Mouse (Mus musculus) CH12.LX (cell line): ENCODE measurements at regions not wholly inside any gene's neighbourhood (a gene's known extent, or its start where the extent isn't known, plus 50 kb on each side); places are given as distances from the start of the nearest gene placed in this dataset.

Experiments used
- DNase-seq: peaks from one replicate; pipeline ENCODE4 v3.0.0-alpha.2; 2013; ENCODE audit errors: extremely low read depth
- H3K27ac ChIP-seq: 2 replicates; pipeline ENCODE4 v1.5.1; 2012; ENCODE audit warnings: low read depth, mild to moderate bottlenecking, control low read depth, moderate library complexity; ENCODE audit not compliant: insufficient read depth
- H3K27me3 ChIP-seq: replicated peaks from 2 replicates; pipeline ENCODE3; 2012; ENCODE audit warnings: inconsistent platforms
- H3K36me3 ChIP-seq, 2 experiments: replicated peaks in 1 of 2; 2 replicates each; pipeline versions ENCODE3 to v1.6.1; 2012; ENCODE audit warnings: inconsistent platforms in 1 of 2, low read length in 1 of 2, mild to moderate bottlenecking in 1 of 2, mixed read lengths in 1 of 2, moderate library complexity in 1 of 2; ENCODE audit not compliant: control insufficient read depth in 1 of 2, insufficient read depth in 1 of 2
- H3K4me1 ChIP-seq, 2 experiments: 2 replicates each; pipeline ENCODE4 v1.6.1; 2012; ENCODE audit warnings: inconsistent platforms in 1 of 2, moderate library complexity in 1 of 2; ENCODE audit not compliant: insufficient read depth in 2 of 2, control insufficient read depth in 1 of 2
- H3K4me2 ChIP-seq: 2 replicates; pipeline ENCODE4 v1.6.1; 2012; ENCODE audit warnings: low read depth, mild to moderate bottlenecking, control low read depth; ENCODE audit not compliant: poor library complexity, insufficient read depth, severe bottlenecking
- H3K4me3 ChIP-seq, 3 experiments: fragments of 150-350 bp in 1 of 3; sonication (generic) in 1 of 3; replicated peaks in 1 of 3; 2 replicates each; pipeline versions ENCODE3 to v1.5.1; 2011 to 2012; ENCODE audit warnings: low read depth in 2 of 3, low read length in 2 of 3, mild to moderate bottlenecking in 2 of 3, moderate library complexity in 2 of 3, control low read depth in 1 of 3, improper control_type of control experiment in 1 of 3, inconsistent platforms in 1 of 3, mixed read lengths in 1 of 3; ENCODE audit not compliant: poor library complexity in 1 of 3
- H3K79me2 ChIP-seq: replicated peaks from 2 replicates; pipeline ENCODE4 v1.6.1; 2012; ENCODE audit warnings: mild to moderate bottlenecking, moderate library complexity; ENCODE audit not compliant: control insufficient read depth, poor library complexity, insufficient read depth, severe bottlenecking; ENCODE audit errors: extremely low read depth
- H3K9ac ChIP-seq: 2 replicates; pipeline ENCODE4 v1.6.1; 2012; ENCODE audit warnings: low read depth, mild to moderate bottlenecking, control low read depth, moderate library complexity; ENCODE audit not compliant: insufficient read depth
- H3K9me3 ChIP-seq: replicated peaks from 2 replicates; pipeline ENCODE3; 2012; ENCODE audit warnings: low read length, inconsistent platforms, mixed read lengths
- CHD1 ChIP-seq: IDR thresholded peaks from 2 replicates; pipeline ENCODE4 v1.6.1; 2012; ENCODE audit warnings: low read depth, low read length, improper control_type of control experiment, inconsistent platforms
- CHD2 ChIP-seq: IDR thresholded peaks from 2 replicates; pipeline ENCODE4 v1.6.1; 2011; ENCODE audit warnings: low read length, improper control_type of control experiment
- CTCF ChIP-seq, 2 experiments: IDR thresholded peaks in 1 of 2; conservative IDR thresholded peaks in 1 of 2; 2 replicates each; pipeline ENCODE4 v1.5.1; 2011 to 2012; ENCODE audit warnings: low read depth in 2 of 2, low read length in 2 of 2, improper control_type of control experiment in 1 of 2, inconsistent platforms in 1 of 2, mild to moderate bottlenecking in 1 of 2, moderate library complexity in 1 of 2
- ELF1 ChIP-seq: IDR thresholded peaks from 2 replicates; pipeline ENCODE4 v1.6.1; 2014; ENCODE audit warnings: low read depth, mild to moderate bottlenecking, inconsistent platforms, low read length, improper control_type of control experiment
- GABPA ChIP-seq: IDR thresholded peaks from 2 replicates; pipeline ENCODE4 v1.6.1; 2012; ENCODE audit warnings: low read depth, low read length, improper control_type of control experiment, inconsistent platforms; ENCODE audit not compliant: insufficient replicate concordance
- JUN ChIP-seq: IDR thresholded peaks from 2 replicates; pipeline ENCODE4 v1.6.1; 2011; ENCODE audit warnings: low read depth, mild to moderate bottlenecking, low read length, improper control_type of control experiment, moderate library complexity; ENCODE audit not compliant: insufficient read depth
- JUND ChIP-seq: conservative IDR thresholded peaks from 2 replicates; pipeline ENCODE4 v1.6.1; 2011; ENCODE audit warnings: low read depth, low read length, improper control_type of control experiment
- MAFK ChIP-seq: IDR thresholded peaks from 2 replicates; pipeline ENCODE4 v1.6.1; 2011; ENCODE audit warnings: low read length, improper control_type of control experiment; ENCODE audit not compliant: insufficient replicate concordance
- MAX ChIP-seq: IDR thresholded peaks from 2 replicates; pipeline ENCODE4 v1.6.1; 2011; ENCODE audit warnings: low read length, improper control_type of control experiment
- MEF2A ChIP-seq: IDR thresholded peaks from 2 replicates; pipeline ENCODE4 v1.6.1; 2014; ENCODE audit warnings: low read depth, mild to moderate bottlenecking, inconsistent platforms, low read length, improper control_type of control experiment, borderline replicate concordance
- MYC ChIP-seq: IDR thresholded peaks from 2 replicates; pipeline ENCODE4 v1.6.1; 2011; ENCODE audit warnings: low read depth, mild to moderate bottlenecking, improper control_type of control experiment, low read length
- NELFE ChIP-seq: IDR thresholded peaks from 2 replicates; pipeline ENCODE4 v1.6.1; 2011; ENCODE audit warnings: low read depth, low read length, improper control_type of control experiment
- POLR2A ChIP-seq: IDR thresholded peaks from 2 replicates; pipeline ENCODE4 v1.6.1; 2011; ENCODE audit warnings: low read depth, mild to moderate bottlenecking, improper control_type of control experiment, low read length
- RCOR1 ChIP-seq: conservative IDR thresholded peaks from 2 replicates; pipeline ENCODE4 v1.6.1; 2012; ENCODE audit warnings: low read depth, mild to moderate bottlenecking, inconsistent platforms, low read length, improper control_type of control experiment
- SIN3A ChIP-seq: IDR thresholded peaks from 2 replicates; pipeline ENCODE4 v1.6.1; 2012; ENCODE audit warnings: low read length, improper control_type of control experiment, inconsistent platforms
- USF1 ChIP-seq: IDR thresholded peaks from 2 replicates; pipeline ENCODE4 v1.6.1; 2014; ENCODE audit warnings: low read depth, mild to moderate bottlenecking, inconsistent platforms, low read length, improper control_type of control experiment
- ZC3H11A ChIP-seq: IDR thresholded peaks from 2 replicates; pipeline ENCODE4 v1.6.1; 2012; ENCODE audit warnings: low read depth, mild to moderate bottlenecking, inconsistent platforms, low read length, improper control_type of control experiment
- ZMIZ1 ChIP-seq: IDR thresholded peaks from 2 replicates; pipeline ENCODE4 v1.6.1; 2012; ENCODE audit warnings: low read depth, mild to moderate bottlenecking, inconsistent platforms, low read length, improper control_type of control experiment
- dilution Hi-C: fragments of 300-500 bp; cut with MboI; formaldehyde crosslinking; loops from 2 replicates; pipeline ENCODE4 v1.14.3; 2020; ENCODE audit warnings: low sequenced_read_pairs; ENCODE audit not compliant: extremely low pct_unique_long_range_greater_than_20kb, extremely low pct_ligation_motif_present
- in situ Hi-C: fragments of 300-500 bp; cut with MboI; formaldehyde crosslinking; loops from 3 replicates; pipeline ENCODE4 v1.14.3; 2019; ENCODE audit warnings: low sequenced_read_pairs, low pct_ligation_motif_present, low pct_unique_long_range_greater_than_20kb, mixed read lengths

GRCm38 (mm10) chr7:70505671-70506181 is 139.2 kb upstream of the Nr2f2 start:
- dilution Hi-C loops (no loop called here), in situ Hi-C loops (no loop called here)
- H3K9ac ChIP-seq, result no peak overlapping the region
- no peaks in the 10 kb centered on the region for H3K79me2 ChIP-seq
- TF ChIP-seq RCOR1 (no peak), MYC (no peak), SIN3A (no peak), GABPA (no peak), JUN (no peak), MAFK (no peak), ZMIZ1 (no peak), MEF2A (no peak), ELF1 (no peak), JUND (no peak), CHD2 (no peak), MAX (no peak), CTCF (conservative IDR thresholded peaks at IDR 0.05 in 1 of 2, IDR thresholded peaks at IDR 0.05 in 1 of 2; ENCODE audit: low read depth in 2 of 2, low read length in 2 of 2) (no peak), CHD1 (no peak), POLR2A (no peak), USF1 (no peak), ZC3H11A (no peak), NELFE (no peak)
- TF ChIP-seq, all 38 proteins: peak for 0
- no peaks in the 10 kb centered on the region for H3K4me1 ChIP-seq
- H3K4me3 ChIP-seq, result no peak overlapping the region
- H3K27ac ChIP-seq, result no peak overlapping the region
- peaks cover 63% of the 10 kb centered on the region for H3K9me3 ChIP-seq
- H3K36me3 ChIP-seq, result no peaks in the 10 kb centered on the region
- no peaks in the 10 kb centered on the region for H3K27me3 ChIP-seq
- DNase-seq, result no peak
- H3K4me2 ChIP-seq, result no peak overlapping the region

- H3K4me3 ChIP-seq, result no peak overlapping the region
- in situ Hi-C loops (no loop called here), dilution Hi-C loops (no loop called here)
Measured at GRCm38 (mm10) chr7:70501821-70502220, 135.3 kb upstream of the Nr2f2 start.

More at GRCm38 (mm10) chr7:70501821-70502220, 135.3 kb upstream of the Nr2f2 start:
- Histone ChIP-seq H3K9ac (no peak overlapping the region), H3K27ac (no peak overlapping the region), H3K4me1 (no peaks in the 10 kb centered on the region), H3K9me3 (peaks cover 63% of the 10 kb centered on the region), H3K36me3 (no peaks in the 10 kb centered on the region), H3K27me3 (no peaks in the 10 kb centered on the region), H3K4me2 (no peak overlapping the region), H3K79me2 (no peaks in the 10 kb centered on the region)
- no peak for DNase-seq
- TF ChIP-seq MAFK (no peak), MEF2A (no peak), JUND (no peak)
